Mouse (Mus musculus) kidney, adult 2 months (tissue): Measurements from ENCODE around the gene Dnah8.

ENCODE experiments used
- CTCF ChIP-seq: fragments of 200-500 bp; conservative IDR thresholded peaks from 2 replicates; pipeline ENCODE4 v1.5.1; 2011; ENCODE audit warnings: low read depth, mild to moderate bottlenecking, control low read depth, low read length, moderate library complexity, mixed read lengths; ENCODE audit not compliant: insufficient read depth, insufficient read length
- POLR2A ChIP-seq: fragments of 200-500 bp; IDR thresholded peaks from one replicate; pipeline ENCODE4 v1.6.1; 2011; ENCODE audit warnings: low read depth, low read length, control low read depth

GRCm38 (mm10) chr17:30598300-30598699 is 25.9 kb upstream of the Dnah8 start:
- TF ChIP-seq CTCF, result no peak
- TF ChIP-seq POLR2A, result no peak
